Mouse (Mus musculus) bone marrow, adult 2 months (tissue): Measurements from ENCODE around the gene 2810006K23Rik.

ENCODE experiments used
- CTCF ChIP-seq: fragments of 200-500 bp; IDR thresholded peaks from 2 replicates; pipeline ENCODE4 v1.5.1; 2011; ENCODE audit warnings: low read length, control low read depth; ENCODE audit not compliant: control insufficient read depth, insufficient read depth
- POLR2A ChIP-seq: fragments of 200-500 bp; IDR thresholded peaks from 2 replicates; pipeline ENCODE4 v1.6.1; 2011; ENCODE audit warnings: low read depth, mild to moderate bottlenecking, control low read depth, low read length, borderline replicate concordance; ENCODE audit not compliant: control insufficient read depth

- TF ChIP-seq CTCF (no peak), POLR2A (no peak)
These were observed 6.5 kb downstream of the 2810006K23Rik start for GRCm38 (mm10) chr5:124334392-124334791.
